Mouse (Mus musculus): ENCODE measurements around the gene Pla2g4e. TPM values are rescaled to one million over a fixed set of nuclear protein-coding genes. Genes with fewer than 3 reads are reported as not detected.
A peak's percentile ranks its signal among the peaks of the same experiment; 100 is the strongest.
"Not testable (repeated sequence)": the region's sequence is repeated elsewhere in the genome, so short reads cannot be mapped to it uniquely, and the experiment has no call there.

Gene Pla2g4e
- polyA plus RNA-seq, 1 experiment from 2014 or later, result 1.8 TPM

- H3K9ac ChIP-seq (replicated peaks), result no peak overlapping the region
- no peak for ATAC-seq (replicated peaks)
- H3K9me3 ChIP-seq, result no peaks in the 10 kb centered on the region
- H3K27ac ChIP-seq (replicated peaks), result no peak overlapping the region
- no peak overlapping the region for H3K4me3 ChIP-seq
- WGBS, result 80% methylated on average over 6 of the region's 6 CpGs
- H3K36me3 ChIP-seq, result no peaks in the 10 kb centered on the region
- H3K27me3 ChIP-seq, result no peaks in the 10 kb centered on the region
- H3K4me2 ChIP-seq (replicated peaks), result no peak overlapping the region
- no peaks in the 10 kb centered on the region; the same call in 1 of the 2 replicates for H3K4me1 ChIP-seq
Observed at GRCm38 (mm10) chr2:120265523-120265922, 20.4 kb upstream of the Pla2g4e start.

DNA sequence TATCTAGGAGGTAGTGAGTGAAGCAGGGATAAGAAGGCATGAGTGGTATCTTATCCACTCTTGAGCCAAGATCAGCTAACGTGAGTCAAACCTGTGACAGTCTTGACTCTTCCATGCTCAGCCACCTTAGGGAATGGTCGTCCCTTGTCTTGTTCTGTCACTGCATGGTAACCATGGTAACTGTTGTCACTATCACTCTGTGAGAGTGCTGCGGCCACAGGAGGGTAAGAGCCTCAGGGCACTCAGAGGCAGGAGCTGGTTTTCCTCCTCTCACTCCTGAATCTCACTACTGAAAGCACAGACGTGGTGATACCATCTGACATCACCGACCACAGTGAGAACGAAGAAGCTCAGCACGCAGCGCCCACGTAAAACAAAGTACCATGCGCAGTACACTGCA, 19.7 kb upstream of the Pla2g4e start:
- no peaks in the 10 kb centered on the region for H3K9me3 ChIP-seq
- 61% methylated on average over 10 of the region's 10 CpGs for WGBS
- ATAC-seq (replicated peaks), result no peak

DNA sequence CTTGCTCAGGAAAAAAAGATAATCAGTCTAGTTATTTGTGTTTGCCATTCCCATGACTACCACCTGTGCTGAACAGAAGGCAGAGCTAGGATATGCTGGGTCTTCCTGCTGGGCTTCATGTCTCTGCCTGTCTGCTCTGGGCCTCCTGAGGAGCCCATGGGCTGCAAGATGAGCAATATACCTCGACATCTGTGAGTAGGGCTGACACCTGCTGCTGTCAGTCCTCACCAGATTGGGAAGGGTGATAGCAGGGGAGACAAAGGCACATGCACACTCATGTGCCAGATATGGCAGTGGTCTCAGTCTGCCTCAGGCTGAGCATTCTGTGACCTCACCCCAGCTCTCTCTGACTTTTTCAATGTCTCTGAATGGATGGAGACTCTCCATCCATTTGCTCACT, 17.7 kb upstream of the Pla2g4e start:
- no peak overlapping the region for H3K4me3 ChIP-seq
- H3K27ac ChIP-seq (replicated peaks), result no peak overlapping the region
- no peaks in the 10 kb centered on the region for H3K4me1 ChIP-seq
- H3K4me2 ChIP-seq (replicated peaks), result no peak overlapping the region
- ATAC-seq (replicated peaks), result no peak
- no peaks in the 10 kb centered on the region for H3K36me3 ChIP-seq
- no peaks in the 10 kb centered on the region for H3K27me3 ChIP-seq
- H3K9ac ChIP-seq (replicated peaks), result no peak overlapping the region
- no peaks in the 10 kb centered on the region for H3K9me3 ChIP-seq
- WGBS, result 33% methylated on average over 1 of the region's 1 CpGs

More for the DNA sequence above, 19.7 kb upstream of the Pla2g4e start:
- Histone ChIP-seq H3K4me1 (no peaks in the 10 kb centered on the region; the same call in 1 of the 2 replicates), H3K9ac (replicated peaks) (no peak overlapping the region), H3K4me3 (no peak overlapping the region), H3K27me3 (no peaks in the 10 kb centered on the region), H3K36me3 (no peaks in the 10 kb centered on the region), H3K4me2 (replicated peaks) (no peak overlapping the region), H3K27ac (replicated peaks) (no peak overlapping the region)

GRCm38 (mm10) chr2:120261346-120261745, 16.2 kb upstream of the Pla2g4e start:
- Histone ChIP-seq H3K4me3 (no peak overlapping the region), H3K4me1 (no peaks in the 10 kb centered on the region), H3K4me2 (replicated peaks) (no peak overlapping the region), H3K9ac (replicated peaks) (no peak overlapping the region), H3K27ac (replicated peaks) (no peak overlapping the region), H3K36me3 (no peaks in the 10 kb centered on the region), H3K27me3 (no peaks in the 10 kb centered on the region), H3K9me3 (no peaks in the 10 kb centered on the region)
- ATAC-seq (replicated peaks), result no peak
- WGBS, result 73% methylated on average over 3 of the region's 3 CpGs

- no peak overlapping the region for H3K4me3 ChIP-seq
- no peaks in the 10 kb centered on the region for H3K4me1 ChIP-seq
- H3K9ac ChIP-seq (replicated peaks), result no peak overlapping the region
- no peak overlapping the region for H3K4me2 ChIP-seq (replicated peaks)
- no peak for ATAC-seq (replicated peaks)
- H3K36me3 ChIP-seq, result no peaks in the 10 kb centered on the region
- H3K9me3 ChIP-seq, result no peaks in the 10 kb centered on the region
- no peaks in the 10 kb centered on the region for H3K27me3 ChIP-seq
- H3K27ac ChIP-seq (replicated peaks), result no peak overlapping the region
Observed at GRCm38 (mm10) chr2:120256259-120256658, 11.1 kb upstream of the Pla2g4e start.

DNA sequence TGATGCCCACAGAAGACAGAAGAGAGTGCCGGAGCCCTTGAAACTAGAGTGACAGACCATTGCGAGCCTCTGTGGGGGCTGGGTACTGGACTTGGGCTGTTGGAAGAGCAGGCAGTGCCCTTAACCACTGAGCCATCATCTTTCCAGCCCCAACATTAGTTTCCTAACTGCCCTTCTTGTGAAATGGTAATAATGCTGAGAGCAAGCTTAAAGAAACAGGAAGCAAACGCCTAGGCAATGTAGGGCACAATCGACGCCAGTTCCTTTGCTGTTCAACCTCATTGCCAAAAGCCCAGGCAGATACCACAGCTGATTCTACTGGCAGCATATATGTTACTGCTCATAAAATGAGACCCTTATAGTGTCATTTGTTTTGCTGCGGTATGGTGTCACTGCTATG, 7.5 kb upstream of the Pla2g4e start:
- no peak for ATAC-seq (replicated peaks)
- Histone ChIP-seq H3K4me1 (no peaks in the 10 kb centered on the region), H3K4me3 (no peak overlapping the region), H3K36me3 (no peaks in the 10 kb centered on the region), H3K9ac (replicated peaks) (no peak overlapping the region), H3K27me3 (no peaks in the 10 kb centered on the region), H3K9me3 (no peaks in the 10 kb centered on the region), H3K4me2 (replicated peaks) (no peak overlapping the region), H3K27ac (replicated peaks) (no peak overlapping the region)
- 93% methylated on average over 6 of the region's 6 CpGs for WGBS

GRCm38 (mm10) chr2:120245421-120246016, 384 bp upstream of the Pla2g4e start:
- H3K4me3 ChIP-seq, result peak overlapping the region; percentile 43
- H3K9ac ChIP-seq (replicated peaks), result peak overlapping the region; percentile 53
- no peaks in the 10 kb centered on the region for H3K36me3 ChIP-seq
- H3K4me1 ChIP-seq, result peaks cover 8% of the 10 kb centered on the region; the same call in 1 of the 2 replicates
- H3K4me2 ChIP-seq (replicated peaks), result peak overlapping the region; percentile 54
- peak; percentile 65 for ATAC-seq (replicated peaks)
- H3K9me3 ChIP-seq, result no peaks in the 10 kb centered on the region
- no peaks in the 10 kb centered on the region; the same call in 1 of the 2 replicates for H3K27me3 ChIP-seq
- WGBS, result 10% methylated on average over 9 of the region's 9 CpGs
- peak overlapping the region; percentile 65 for H3K27ac ChIP-seq (replicated peaks)

- peak overlapping the region; percentile 43; the same call in 1 of the 2 replicates for H3K4me3 ChIP-seq
- H3K9me3 ChIP-seq, result no peaks in the 10 kb centered on the region
- no peaks in the 10 kb centered on the region; the same call in 1 of the 2 replicates for H3K27me3 ChIP-seq
- peak overlapping the region; percentile 54 for H3K4me2 ChIP-seq (replicated peaks)
- ATAC-seq (replicated peaks), result no peak
- peaks cover 8% of the 10 kb centered on the region; the same call in 1 of the 2 replicates for H3K4me1 ChIP-seq
- no peak overlapping the region for H3K9ac ChIP-seq (replicated peaks)
- 78% methylated on average over 2 of the region's 2 CpGs for WGBS
- no peak overlapping the region for H3K27ac ChIP-seq (replicated peaks)
- no peaks in the 10 kb centered on the region for H3K36me3 ChIP-seq
Observed at GRCm38 (mm10) chr2:120243995-120244394, 1.1 kb downstream of the Pla2g4e start.

GRCm38 (mm10) chr2:120242791-120243467, 2.2 kb downstream of the Pla2g4e start:
- Histone ChIP-seq H3K4me2 (replicated peaks) (no peak overlapping the region), H3K4me1 (peaks cover 8% of the 10 kb centered on the region; the same call in 1 of the 2 replicates), H3K27ac (replicated peaks) (no peak overlapping the region), H3K9ac (replicated peaks) (no peak overlapping the region), H3K9me3 (no peaks in the 10 kb centered on the region), H3K4me3 (no peak overlapping the region), H3K27me3 (no peaks in the 10 kb centered on the region; the same call in 1 of the 2 replicates), H3K36me3 (no peaks in the 10 kb centered on the region)
- no peak for ATAC-seq (replicated peaks)
- WGBS, result 80% methylated on average over 5 of the region's 5 CpGs

- H3K9ac ChIP-seq (replicated peaks); H3K36me3 ChIP-seq; H3K4me2 ChIP-seq (replicated peaks); H3K9me3 ChIP-seq; H3K27ac ChIP-seq (replicated peaks); ATAC-seq (replicated peaks); H3K4me1 ChIP-seq; H3K27me3 ChIP-seq; H3K4me3 ChIP-seq: not testable (repeated sequence)
- 89% methylated on average over 8 of the region's 9 CpGs for WGBS
Observed at GRCm38 (mm10) chr2:120238733-120239132, 6.4 kb downstream of the Pla2g4e start.

- 78% methylated on average over 5 of the region's 5 CpGs for WGBS
- no peaks in the 10 kb centered on the region for H3K4me1 ChIP-seq
- H3K4me3 ChIP-seq, result no peak overlapping the region
- no peak overlapping the region for H3K4me2 ChIP-seq (replicated peaks)
- H3K27ac ChIP-seq (replicated peaks), result no peak overlapping the region
- H3K9ac ChIP-seq (replicated peaks), result no peak overlapping the region
- no peaks in the 10 kb centered on the region for H3K36me3 ChIP-seq
- no peak for ATAC-seq (replicated peaks)
- no peaks in the 10 kb centered on the region for H3K9me3 ChIP-seq
- no peaks in the 10 kb centered on the region; the same call in 1 of the 2 replicates for H3K27me3 ChIP-seq
Observed at GRCm38 (mm10) chr2:120237784-120238183, 7.4 kb downstream of the Pla2g4e start.

DNA sequence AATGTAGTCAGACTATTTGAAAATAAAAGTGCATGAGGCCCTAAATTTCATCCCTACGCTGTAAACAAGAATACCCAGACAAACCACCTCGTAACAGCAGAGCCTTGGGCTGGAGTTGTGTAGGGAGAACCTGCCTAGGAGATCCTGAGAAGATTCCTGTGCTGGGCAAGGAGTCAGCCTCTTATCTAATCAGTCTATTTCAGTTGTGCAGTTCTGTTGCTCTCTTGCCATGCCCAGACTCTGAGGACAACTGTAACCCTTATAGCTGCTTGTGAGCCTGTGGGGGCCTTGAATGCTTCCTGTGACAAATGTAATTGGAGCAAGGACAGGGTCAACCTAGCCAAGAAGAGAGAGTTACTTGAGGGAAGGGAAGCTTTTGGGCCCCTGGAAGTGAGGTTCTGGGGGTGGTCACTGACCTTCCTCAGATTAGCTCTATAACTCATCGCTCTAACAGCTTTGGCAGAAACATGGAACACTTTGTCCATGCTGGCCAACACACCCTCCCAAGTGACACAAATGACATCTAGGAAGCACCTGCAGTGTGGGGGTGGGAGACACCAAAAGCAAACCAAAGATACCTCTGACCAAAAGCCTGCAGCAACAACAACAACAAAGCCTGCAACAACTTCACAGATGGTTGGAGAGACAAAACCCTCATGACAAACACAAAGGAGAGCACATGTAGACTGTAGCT, 9.0 kb downstream of the Pla2g4e start:
- ATAC-seq (replicated peaks), result no peak
- WGBS, result 83% methylated on average over 3 of the region's 3 CpGs
- no peak overlapping the region for H3K27ac ChIP-seq (replicated peaks)

More for the DNA sequence above, 9.0 kb downstream of the Pla2g4e start:
- Histone ChIP-seq H3K4me3 (no peak overlapping the region), H3K9me3 (no peaks in the 10 kb centered on the region), H3K4me2 (replicated peaks) (no peak overlapping the region), H3K36me3 (no peaks in the 10 kb centered on the region), H3K9ac (replicated peaks) (no peak overlapping the region), H3K4me1 (no peaks in the 10 kb centered on the region), H3K27me3 (no peaks in the 10 kb centered on the region)
